Mouse (Mus musculus) kidney, postnatal 0 days (tissue): ENCODE data around the gene Slc35d2. TPM values are rescaled to one million over a fixed set of nuclear protein-coding genes. Genes with fewer than 3 reads are reported as not detected.

Source experiments
- ATAC-seq: fragments of 200-750 bp; cut with Nextera tagmentation; replicated peaks from 2 replicates; pipeline ENCODE4 v1.8.0; 2017; ENCODE audit warnings: low read depth, moderate number of reproducible peaks, moderate TSS enrichment, moderate library complexity; ENCODE audit not compliant: low FRiP score
- DNase-seq: peaks from one replicate; pipeline ENCODE4 v3.0.0-alpha.2; 2016; ENCODE audit warnings: low spot score
- H3K27ac ChIP-seq: fragments of 300-500 bp; sonication (generic); 2 replicates; pipeline ENCODE4 v1.5.1; 2014; ENCODE audit warnings: mild to moderate bottlenecking
- H3K27me3 ChIP-seq: fragments of 300-500 bp; sonication (generic); 2 replicates; pipeline ENCODE4 v1.6.1; 2014; ENCODE audit warnings: low read length, mixed read lengths; ENCODE audit not compliant: insufficient read depth
- H3K36me3 ChIP-seq: fragments of 300-500 bp; sonication (generic); 2 replicates; pipeline ENCODE4 v1.6.1; 2014; ENCODE audit warnings: low read length, mixed read lengths; ENCODE audit not compliant: insufficient read depth
- H3K4me1 ChIP-seq: fragments of 300-500 bp; sonication (generic); replicated peaks from 2 replicates; pipeline ENCODE4 v1.6.1; 2014; ENCODE audit warnings: antibody characterized with exemption, low read length, mixed read lengths; ENCODE audit not compliant: insufficient read depth
- H3K4me2 ChIP-seq: fragments of 300-500 bp; sonication (generic); 2 replicates; pipeline ENCODE4 v1.6.1; 2014; ENCODE audit warnings: mild to moderate bottlenecking, low read length, moderate library complexity, mixed read lengths
- H3K4me3 ChIP-seq: fragments of 300-500 bp; sonication (generic); replicated peaks from 2 replicates; pipeline ENCODE4 v1.5.1; 2014; ENCODE audit warnings: low read depth, low read length
- H3K9ac ChIP-seq: fragments of 300-500 bp; sonication (generic); 2 replicates; pipeline ENCODE4 v1.6.1; 2014; ENCODE audit warnings: low read depth, low read length
- H3K9me3 ChIP-seq: fragments of 300-500 bp; sonication (generic); replicated peaks from 2 replicates; pipeline ENCODE4 v1.6.1; 2016; ENCODE audit warnings: low read length, inconsistent platforms, mixed read lengths
- CTCF ChIP-seq: IDR thresholded peaks from 2 replicates; pipeline ENCODE4 v1.5.1; 2016; ENCODE audit warnings: antibody characterized with exemption, low read depth, mild to moderate bottlenecking, moderate library complexity
- WGBS: fragments of 180-500 bp; shearing (Covaris S2); extraction: QIAGEN DNeasy Blood & Tissue Kit; methylation state at CpG from one replicate; pipeline ENCODE4 v1.1.7; 2014; 5-methylcytosine and 5-hydroxymethylcytosine counted together
- polyA plus RNA-seq: library from polyadenylated mRNA; unstranded; fragments of >200 nt; fragmentation: Nextera tagmentation; extraction: Ambion mirVana; gene quantifications from 2 replicates; pipeline ENCODE4 v1.2.1, GENCODE M21; 2015

The Slc35d2 gene
- polyA plus RNA-seq, 1 experiment from 2014 or later = 8.5 TPM

DNA sequence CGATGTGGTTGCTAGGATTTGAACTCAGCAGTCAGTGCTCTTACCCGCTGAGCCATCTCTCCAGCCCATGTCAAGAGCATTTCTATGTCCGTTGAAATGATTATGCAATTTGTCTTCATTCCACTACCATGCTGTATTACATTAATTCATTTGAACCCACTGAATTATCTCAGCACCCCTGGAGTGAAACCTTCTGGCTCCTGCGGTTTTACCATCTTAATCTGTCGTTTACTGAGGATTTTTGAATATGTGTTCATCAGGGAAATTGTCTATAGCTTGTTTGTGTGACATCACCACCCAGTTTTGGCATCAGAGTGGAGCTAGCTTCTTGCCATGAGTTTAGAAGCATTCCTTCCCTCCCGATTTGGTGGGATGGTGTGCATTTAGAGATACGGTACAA is 38.2 kb downstream of the Slc35d2 start:
- Histone ChIP-seq H3K4me1 (no peaks in the 10 kb centered on the region), H3K27me3 (no peaks in the 10 kb centered on the region), H3K27ac (no peak overlapping the region), H3K9me3 (no peaks in the 10 kb centered on the region), H3K4me3 (no peak overlapping the region), H3K9ac (no peak overlapping the region), H3K4me2 (no peak overlapping the region), H3K36me3 (no peaks in the 10 kb centered on the region)
- WGBS = 80% methylated on average over 7 of the region's 7 CpGs
- no peak for TF ChIP-seq CTCF
- DNase-seq (no peak), ATAC-seq (no peak)

- H3K9ac ChIP-seq = no peak overlapping the region
These were observed 38.9 kb downstream of the Slc35d2 start for GRCm38 (mm10) chr13:64090278-64090677.

GRCm38 (mm10) chr13:64089130-64089529 is 40.0 kb downstream of the Slc35d2 start, which contains the start of gene Hsd17b3:
Hsd17b3 (minus strand) TSS chr13:64089230.
- 76% methylated on average over 4 of the region's 4 CpGs for WGBS
- Histone ChIP-seq H3K4me1 (no peaks in the 10 kb centered on the region), H3K4me2 (no peak within 1 kb of the TSS), H3K36me3 (no peaks in the 10 kb centered on the region), H3K9me3 (no peaks in the 10 kb centered on the region), H3K27ac (no peak within 1 kb of the TSS), H3K9ac (no peak within 1 kb of the TSS), H3K4me3 (no peak within 1 kb of the TSS), H3K27me3 (no peaks in the 10 kb centered on the region)
- DNase-seq (no peak), ATAC-seq (no peak)
- TF ChIP-seq CTCF = no peak

More at GRCm38 (mm10) chr13:64090278-64090677, 38.9 kb downstream of the Slc35d2 start:
- H3K4me3 ChIP-seq = no peak overlapping the region
- H3K4me2 ChIP-seq = no peak overlapping the region
- H3K9me3 ChIP-seq = no peaks in the 10 kb centered on the region
- WGBS = 82% methylated on average over 5 of the region's 5 CpGs
- no peak for DNase-seq
- no peak for TF ChIP-seq CTCF
- H3K4me1 ChIP-seq = no peaks in the 10 kb centered on the region
- ATAC-seq = no peak
- no peaks in the 10 kb centered on the region for H3K27me3 ChIP-seq
- no peak overlapping the region for H3K27ac ChIP-seq
- H3K36me3 ChIP-seq = no peaks in the 10 kb centered on the region

GRCm38 (mm10) chr13:64088057-64088456 is 41.1 kb downstream of the Slc35d2 start:
- ATAC-seq (no peak), DNase-seq (no peak)
- no peaks in the 10 kb centered on the region for H3K27me3 ChIP-seq
- H3K36me3 ChIP-seq = no peaks in the 10 kb centered on the region
- no peaks in the 10 kb centered on the region for H3K9me3 ChIP-seq
- no peak overlapping the region for H3K4me3 ChIP-seq
- WGBS = 80% methylated on average over 7 of the region's 7 CpGs
- no peak overlapping the region for H3K9ac ChIP-seq
- no peaks in the 10 kb centered on the region for H3K4me1 ChIP-seq
- TF ChIP-seq CTCF = no peak
- H3K4me2 ChIP-seq = no peak overlapping the region
- H3K27ac ChIP-seq = no peak overlapping the region

GRCm38 (mm10) chr13:64086036-64086435 is 43.1 kb downstream of the Slc35d2 start:
- DNase-seq (no peak), ATAC-seq (no peak)
- 70% methylated on average over 5 of the region's 5 CpGs for WGBS
- Histone ChIP-seq H3K9me3 (no peaks in the 10 kb centered on the region), H3K4me3 (no peak overlapping the region), H3K27ac (no peak overlapping the region), H3K4me2 (no peak overlapping the region), H3K4me1 (0 out of 2 replicates have a peak, but pooled peaks cover 7% of the 10 kb centered on the region), H3K27me3 (no peaks in the 10 kb centered on the region), H3K9ac (no peak overlapping the region), H3K36me3 (no peaks in the 10 kb centered on the region)
- no peak for TF ChIP-seq CTCF

- TF ChIP-seq CTCF = no peak
- DNase-seq (no peak), ATAC-seq (no peak)
- H3K9ac ChIP-seq = no peak overlapping the region
- H3K9me3 ChIP-seq = no peaks in the 10 kb centered on the region
- no peak overlapping the region for H3K4me3 ChIP-seq
- H3K27me3 ChIP-seq = no peaks in the 10 kb centered on the region
- no peak overlapping the region for H3K4me2 ChIP-seq
- H3K27ac ChIP-seq = no peak overlapping the region
- no peaks in the 10 kb centered on the region for H3K36me3 ChIP-seq
- H3K4me1 ChIP-seq = 0 out of 2 replicates have a peak, but pooled peaks cover 7% of the 10 kb centered on the region
- WGBS = 80% methylated on average over 3 of the region's 3 CpGs
These were observed 45.8 kb downstream of the Slc35d2 start for GRCm38 (mm10) chr13:64083331-64083730.
